Mouse (Mus musculus) testis, adult 2 months (tissue): Measurements from ENCODE around the gene Lpin1.

Experiments
- CTCF ChIP-seq: fragments of 200-500 bp; IDR thresholded peaks from 2 replicates; pipeline ENCODE4 v1.5.1; 2012; ENCODE audit warnings: low read depth, mild to moderate bottlenecking, inconsistent platforms, low read length, moderate library complexity; ENCODE audit not compliant: control insufficient read depth, insufficient read depth, insufficient replicate concordance
- POLR2A ChIP-seq: fragments of 200-500 bp; IDR thresholded peaks from 2 replicates; pipeline ENCODE4 v1.6.1; 2012; ENCODE audit warnings: low read depth, mild to moderate bottlenecking, inconsistent platforms, low read length, moderate library complexity; ENCODE audit not compliant: control insufficient read depth

DNA sequence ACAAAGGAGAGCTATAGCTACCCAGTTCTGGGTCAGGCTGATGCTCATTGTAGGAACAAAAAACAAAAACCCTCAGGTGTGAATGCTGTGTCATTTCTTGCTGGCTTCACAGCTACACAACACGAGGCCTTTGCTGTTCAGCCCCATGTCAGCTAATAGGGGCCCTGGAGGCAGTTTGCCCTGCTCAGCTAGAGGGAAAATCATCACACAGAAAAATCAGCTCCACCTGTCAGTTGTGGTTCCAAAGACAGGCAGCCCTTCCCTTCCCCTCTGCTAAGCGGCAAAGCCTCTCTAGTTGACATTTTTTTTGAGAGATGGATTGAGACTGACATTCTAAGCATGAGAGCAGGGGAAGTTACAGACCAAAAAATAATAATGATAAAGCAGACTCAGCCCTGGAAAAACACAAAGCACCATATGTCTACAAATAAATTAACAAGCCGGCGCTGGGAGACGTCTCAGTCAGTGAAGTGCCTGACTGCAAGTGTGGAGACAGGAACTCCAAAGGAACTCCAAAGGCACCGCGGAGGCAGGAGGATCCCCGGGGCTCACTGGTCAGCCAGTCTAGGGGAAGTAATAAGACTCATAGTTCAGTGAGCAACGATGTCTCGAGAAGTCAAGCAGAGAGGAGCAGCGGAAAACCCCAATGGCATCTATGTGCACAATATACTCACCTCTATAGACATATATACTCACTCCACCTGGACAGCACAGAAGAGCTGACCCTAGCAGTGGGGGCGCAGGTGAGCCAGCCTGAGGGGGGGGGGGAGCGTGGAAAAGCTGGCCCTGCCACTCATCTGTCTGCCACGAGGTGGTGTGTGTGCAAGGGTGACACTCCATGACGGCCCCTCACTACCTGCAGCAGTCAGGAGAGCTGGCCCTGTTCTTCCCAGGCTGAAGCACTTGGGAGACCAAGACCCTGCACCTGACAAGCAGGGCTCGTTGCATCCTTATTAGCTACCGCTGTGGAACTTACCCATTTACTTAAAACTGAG is 103.7 kb downstream of the Lpin1 start:
- TF ChIP-seq CTCF: no peak
- TF ChIP-seq POLR2A: no peak
